Mouse (Mus musculus): ENCODE data around the gene Arap1. TPM values are rescaled to one million over a fixed set of nuclear protein-coding genes. Genes with fewer than 3 reads are reported as not detected.
A peak's percentile ranks its signal among the peaks of the same experiment; 100 is the strongest.

Gene Arap1
- polyA plus RNA-seq, 1 experiment: 31.5 TPM

- no peaks in the 10 kb centered on the region for H3K4me1 ChIP-seq (ENCODE audit: control insufficient read depth, insufficient read depth, low read length)
- H3K27ac ChIP-seq (ENCODE audit: insufficient read depth, low read length): no peak overlapping the region
- H3K9me3 ChIP-seq (replicated peaks; ENCODE audit: control insufficient read depth, insufficient read depth, low read length, poor library complexity, severe bottlenecking): no peaks in the 10 kb centered on the region
- H3K4me3 ChIP-seq (ENCODE audit: low read depth, low read length): no peak overlapping the region
- TF ChIP-seq EP300 (IDR thresholded peaks at IDR 0.05; ENCODE audit: insufficient read depth, low read depth, low read length) (no peak), CTCF (IDR thresholded peaks at IDR 0.05; ENCODE audit: low read depth, low read length) (no peak), POLR2A (IDR thresholded peaks at IDR 0.05; ENCODE audit: insufficient read depth, low read length) (no peak)
- no peaks in the 10 kb centered on the region for H3K36me3 ChIP-seq (ENCODE audit: control insufficient read depth, insufficient read depth, low read length, poor library complexity, severe bottlenecking)
- H3K27me3 ChIP-seq (ENCODE audit: control insufficient read depth, insufficient read depth, low read length, poor library complexity, severe bottlenecking): no peaks in the 10 kb centered on the region
- H3K9ac ChIP-seq (ENCODE audit: low read depth, poor library complexity, severe bottlenecking): no peak overlapping the region
These were observed 31.3 kb upstream of the Arap1 start for GRCm38 (mm10) chr7:101316591-101317001.

DNA sequence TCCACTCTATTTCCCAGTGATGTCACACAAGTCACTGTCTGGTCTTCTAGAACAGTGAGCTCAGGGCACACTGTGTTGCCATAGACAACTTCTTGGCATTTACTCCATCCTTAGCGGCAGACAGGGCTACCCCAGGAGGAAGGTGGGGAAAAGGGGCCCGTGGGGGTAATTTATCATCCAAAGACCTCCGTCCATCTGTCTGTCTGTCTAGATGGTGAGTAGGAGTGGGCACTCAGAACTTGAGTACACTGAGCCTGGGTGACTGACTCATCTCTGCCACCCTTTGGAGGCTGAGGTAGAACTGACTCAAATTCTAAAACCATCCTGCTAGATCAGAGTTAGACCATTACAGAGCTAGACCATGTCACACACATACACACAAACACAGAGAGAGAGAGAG, 30.9 kb upstream of the Arap1 start, which contains the start of gene Stard10:
Gene Stard10 (plus strand): TSS at position 73 of the 400 bp plus-strand sequence.
- Histone ChIP-seq H3K4me1 (ENCODE audit: control insufficient read depth, insufficient read depth, low read length) (no peaks in the 10 kb centered on the region), H3K4me3 (ENCODE audit: low read depth, low read length) (no peak within 1 kb of the TSS), H3K9me3 (replicated peaks; ENCODE audit: control insufficient read depth, insufficient read depth, low read length, poor library complexity, severe bottlenecking) (no peaks in the 10 kb centered on the region), H3K27me3 (ENCODE audit: control insufficient read depth, insufficient read depth, low read length, poor library complexity, severe bottlenecking) (no peaks in the 10 kb centered on the region), H3K27ac (ENCODE audit: insufficient read depth, low read length) (no peak within 1 kb of the TSS), H3K36me3 (ENCODE audit: control insufficient read depth, insufficient read depth, low read length, poor library complexity, severe bottlenecking) (no peaks in the 10 kb centered on the region), H3K9ac (ENCODE audit: low read depth, poor library complexity, severe bottlenecking) (no peak within 1 kb of the TSS)
- no peak for TF ChIP-seq EP300 (IDR thresholded peaks at IDR 0.05; ENCODE audit: insufficient read depth, low read depth, low read length)
- no peak for TF ChIP-seq CTCF (IDR thresholded peaks at IDR 0.05; ENCODE audit: low read depth, low read length)
- no peak for TF ChIP-seq POLR2A (IDR thresholded peaks at IDR 0.05; ENCODE audit: insufficient read depth, low read length)

- H3K27me3 ChIP-seq (ENCODE audit: control insufficient read depth, insufficient read depth, low read length, poor library complexity, severe bottlenecking): no peaks in the 10 kb centered on the region
- H3K4me1 ChIP-seq (ENCODE audit: control insufficient read depth, insufficient read depth, low read length): no peaks in the 10 kb centered on the region
- no peak overlapping the region for H3K4me3 ChIP-seq (ENCODE audit: low read depth, low read length)
- TF ChIP-seq POLR2A (IDR thresholded peaks at IDR 0.05; ENCODE audit: insufficient read depth, low read length) (no peak), CTCF (IDR thresholded peaks at IDR 0.05; ENCODE audit: low read depth, low read length) (no peak), EP300 (IDR thresholded peaks at IDR 0.05; ENCODE audit: insufficient read depth, low read depth, low read length) (no peak)
- H3K9me3 ChIP-seq (replicated peaks; ENCODE audit: control insufficient read depth, insufficient read depth, low read length, poor library complexity, severe bottlenecking): no peaks in the 10 kb centered on the region
- H3K27ac ChIP-seq (ENCODE audit: insufficient read depth, low read length): no peak overlapping the region
- no peaks in the 10 kb centered on the region for H3K36me3 ChIP-seq (ENCODE audit: control insufficient read depth, insufficient read depth, low read length, poor library complexity, severe bottlenecking)
- no peak overlapping the region for H3K9ac ChIP-seq (ENCODE audit: low read depth, poor library complexity, severe bottlenecking)
These were observed 29.0 kb upstream of the Arap1 start for GRCm38 (mm10) chr7:101318848-101319247.

GRCm38 (mm10) chr7:101319796-101320195, 28.1 kb upstream of the Arap1 start:
- Histone ChIP-seq H3K36me3 (ENCODE audit: control insufficient read depth, insufficient read depth, low read length, poor library complexity, severe bottlenecking) (no peaks in the 10 kb centered on the region), H3K27me3 (ENCODE audit: control insufficient read depth, insufficient read depth, low read length, poor library complexity, severe bottlenecking) (no peaks in the 10 kb centered on the region), H3K9ac (ENCODE audit: low read depth, poor library complexity, severe bottlenecking) (no peak overlapping the region), H3K4me1 (ENCODE audit: control insufficient read depth, insufficient read depth, low read length) (no peaks in the 10 kb centered on the region), H3K27ac (ENCODE audit: insufficient read depth, low read length) (no peak overlapping the region), H3K9me3 (replicated peaks; ENCODE audit: control insufficient read depth, insufficient read depth, low read length, poor library complexity, severe bottlenecking) (no peaks in the 10 kb centered on the region), H3K4me3 (ENCODE audit: low read depth, low read length) (no peak overlapping the region)
- TF ChIP-seq CTCF (IDR thresholded peaks at IDR 0.05; ENCODE audit: low read depth, low read length): no peak
- TF ChIP-seq EP300 (IDR thresholded peaks at IDR 0.05; ENCODE audit: insufficient read depth, low read depth, low read length): no peak
- TF ChIP-seq POLR2A (IDR thresholded peaks at IDR 0.05; ENCODE audit: insufficient read depth, low read length): no peak

GRCm38 (mm10) chr7:101320399-101321217, 27.3 kb upstream of the Arap1 start:
- Histone ChIP-seq H3K27me3 (ENCODE audit: control insufficient read depth, insufficient read depth, low read length, poor library complexity, severe bottlenecking) (no peaks in the 10 kb centered on the region), H3K4me3 (ENCODE audit: low read depth, low read length) (peak overlapping the region; percentile 33), H3K9ac (ENCODE audit: low read depth, poor library complexity, severe bottlenecking) (peak overlapping the region; percentile 76), H3K27ac (ENCODE audit: insufficient read depth, low read length) (no peak overlapping the region), H3K36me3 (ENCODE audit: control insufficient read depth, insufficient read depth, low read length, poor library complexity, severe bottlenecking) (no peaks in the 10 kb centered on the region), H3K4me1 (ENCODE audit: control insufficient read depth, insufficient read depth, low read length) (no peaks in the 10 kb centered on the region), H3K9me3 (replicated peaks; ENCODE audit: control insufficient read depth, insufficient read depth, low read length, poor library complexity, severe bottlenecking) (no peaks in the 10 kb centered on the region)
- TF ChIP-seq CTCF (IDR thresholded peaks at IDR 0.05; ENCODE audit: low read depth, low read length) (no peak), POLR2A (IDR thresholded peaks at IDR 0.05; ENCODE audit: insufficient read depth, low read length) (no peak), EP300 (IDR thresholded peaks at IDR 0.05; ENCODE audit: insufficient read depth, low read depth, low read length) (no peak)

DNA sequence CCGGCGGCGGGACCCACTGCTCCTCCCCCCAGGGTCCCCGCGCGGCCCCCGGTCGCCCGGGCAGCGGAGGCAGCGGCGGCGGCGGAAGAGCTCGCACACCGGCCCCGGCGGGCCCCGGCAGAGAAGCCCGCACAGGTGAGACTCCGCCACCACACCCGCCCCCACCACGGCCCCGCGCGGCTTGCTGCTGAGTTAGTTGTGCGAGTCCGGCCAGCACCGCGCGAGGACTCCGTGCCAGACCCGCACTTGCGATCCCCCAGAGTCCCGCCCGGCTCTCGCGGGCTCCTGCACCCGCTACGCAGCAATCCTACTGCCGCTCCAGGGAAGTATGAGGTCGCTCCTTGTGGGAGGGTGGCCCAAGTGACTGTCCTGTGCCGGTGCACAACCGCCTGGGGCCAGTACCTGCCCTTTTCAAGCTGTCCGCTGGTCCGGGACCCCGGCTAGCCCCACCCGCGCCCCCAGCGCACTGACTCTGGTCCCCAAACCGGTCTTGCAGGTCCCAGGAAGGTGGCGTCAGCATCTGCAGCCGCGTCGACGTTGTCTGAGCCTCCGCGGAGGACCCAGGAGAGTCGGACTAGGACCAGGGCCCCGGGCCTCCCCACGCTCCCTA, 26.5 kb upstream of the Arap1 start:
- Histone ChIP-seq H3K4me1 (ENCODE audit: control insufficient read depth, insufficient read depth, low read length) (no peaks in the 10 kb centered on the region), H3K9me3 (replicated peaks; ENCODE audit: control insufficient read depth, insufficient read depth, low read length, poor library complexity, severe bottlenecking) (no peaks in the 10 kb centered on the region), H3K27ac (ENCODE audit: insufficient read depth, low read length) (no peak overlapping the region), H3K4me3 (ENCODE audit: low read depth, low read length) (peak overlapping the region; percentile 68), H3K27me3 (ENCODE audit: control insufficient read depth, insufficient read depth, low read length, poor library complexity, severe bottlenecking) (no peaks in the 10 kb centered on the region), H3K36me3 (ENCODE audit: control insufficient read depth, insufficient read depth, low read length, poor library complexity, severe bottlenecking) (no peaks in the 10 kb centered on the region), H3K9ac (ENCODE audit: low read depth, poor library complexity, severe bottlenecking) (peak overlapping the region; percentile 76)
- TF ChIP-seq EP300 (IDR thresholded peaks at IDR 0.05; ENCODE audit: insufficient read depth, low read depth, low read length): no peak
- TF ChIP-seq CTCF (IDR thresholded peaks at IDR 0.05; ENCODE audit: low read depth, low read length): no peak
- no peak for TF ChIP-seq POLR2A (IDR thresholded peaks at IDR 0.05; ENCODE audit: insufficient read depth, low read length)
